Mouse (Mus musculus) lung, adult 2 months (tissue): Measurements from ENCODE around the gene Ptgr2. TPM values are rescaled to one million over a fixed set of nuclear protein-coding genes. Genes with fewer than 3 reads are reported as not detected.
"Not testable (repeated sequence)": the region's sequence is repeated elsewhere in the genome, so short reads cannot be mapped to it uniquely, and the experiment has no call there.

ENCODE experiments used
- DNase-seq: peaks from one replicate; pipeline ENCODE4 v3.0.0; 2022
- H3K4me1 ChIP-seq: fragments of 200-500 bp; 2 replicates; pipeline ENCODE4 v1.6.1; 2011; ENCODE audit warnings: low read length; ENCODE audit not compliant: control insufficient read depth, insufficient read depth
- H3K4me3 ChIP-seq: fragments of 200-500 bp; replicated peaks from 2 replicates; pipeline ENCODE3; 2011; ENCODE audit warnings: low read depth, mild to moderate bottlenecking, control low read depth, low read length; ENCODE audit errors: extremely low read depth
- CTCF ChIP-seq: fragments of 200-500 bp; IDR thresholded peaks from 2 replicates; pipeline ENCODE4 v1.5.1; 2011; ENCODE audit warnings: mild to moderate bottlenecking, low read length, control low read depth; ENCODE audit not compliant: insufficient read depth
- POLR2A ChIP-seq: fragments of 200-500 bp; IDR thresholded peaks from 2 replicates; pipeline ENCODE4 v1.6.1; 2011; ENCODE audit warnings: low read depth, mild to moderate bottlenecking, control low read depth, low read length, borderline replicate concordance; ENCODE audit errors: extremely low read depth
- WGBS: fragments of 180-500 bp; shearing (Covaris S2); methylation state at CpG from one replicate; pipeline ENCODE4 v1.1.7; 2018; 5-methylcytosine and 5-hydroxymethylcytosine counted together
- polyA plus RNA-seq: library from polyadenylated mRNA; depleted of rRNA; stranded (reverse); fragments of >200 nt; gene quantifications from 2 replicates; pipeline ENCODE4 v1.2.3, GENCODE M21; 2012; rRNA removed

Ptgr2 gene
- 7.3 and 14.5 TPM in 2 replicates for polyA plus RNA-seq

DNA sequence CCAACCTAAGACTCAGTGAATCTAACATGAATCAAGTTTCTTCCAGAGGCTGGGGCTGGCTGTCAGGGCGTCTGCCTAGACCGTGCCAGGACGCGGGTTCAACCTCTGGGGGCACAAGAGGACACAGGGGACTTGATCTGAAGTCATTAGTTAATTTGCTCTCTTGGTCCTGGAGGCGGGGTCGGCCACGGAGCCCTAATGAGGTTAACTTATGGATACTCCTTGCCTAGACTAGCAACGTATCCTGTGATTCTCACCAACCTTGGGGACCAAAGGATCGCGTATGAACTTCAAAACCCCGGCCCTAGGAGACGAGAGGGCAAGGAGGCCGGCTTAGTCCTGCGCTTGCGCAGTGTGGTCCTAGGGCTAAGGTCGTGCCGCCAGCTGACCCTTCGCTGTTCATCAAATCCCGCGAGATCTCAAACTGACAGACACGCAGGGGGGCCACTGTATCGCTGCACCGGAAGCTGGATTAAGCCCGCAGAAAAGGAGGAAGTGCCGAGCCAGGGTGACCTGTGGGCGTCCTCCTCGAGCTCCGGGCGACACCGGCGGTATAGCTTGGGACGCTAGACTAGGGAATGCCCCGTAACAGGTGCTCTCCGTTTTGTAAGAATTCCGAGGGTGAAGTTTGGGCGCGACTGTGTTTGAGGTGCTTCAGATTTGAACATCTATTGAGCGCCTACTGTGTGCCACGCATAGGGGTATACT is at the start of gene Ptgr2:
Gene Ptgr2 (plus strand): TSS at position 348 of the 708 bp plus-strand sequence.
- peak within 1 kb of the TSS; percentile 91 for H3K4me3 ChIP-seq
- DNase-seq: peak; percentile 88
- WGBS: under 1% methylated on average over 39 of the region's 39 CpGs
- TF ChIP-seq CTCF: no peak
- peak; percentile 95 for TF ChIP-seq POLR2A
- peaks cover 12% of the 10 kb centered on the region for H3K4me1 ChIP-seq

DNA sequence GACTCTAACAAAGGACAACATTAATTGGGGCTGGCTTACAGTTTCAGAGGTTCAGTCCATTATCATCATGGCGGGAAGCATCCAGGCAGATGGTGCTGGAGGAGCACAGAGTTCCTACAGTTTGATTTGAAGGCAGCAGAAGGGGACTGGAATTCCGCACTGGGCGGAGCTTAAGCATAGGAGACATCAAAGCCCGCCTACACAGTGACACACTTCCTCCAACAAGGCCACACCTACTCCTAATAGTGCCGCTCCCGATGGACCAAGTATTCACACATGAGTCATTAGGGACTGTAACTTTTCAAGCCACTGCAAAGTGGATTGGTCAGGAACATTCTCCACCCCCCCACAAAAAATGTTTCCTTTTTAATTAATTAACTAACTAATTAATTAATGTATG is 49.5 kb upstream of the Ptgr2 start:
- WGBS: 92% methylated on average over 6 of the region's 6 CpGs
- TF ChIP-seq CTCF: no peak
- TF ChIP-seq POLR2A: no peak
- Histone ChIP-seq H3K4me3 (no peak overlapping the region), H3K4me1 (no peaks in the 10 kb centered on the region)
- DNase-seq: no peak

DNA sequence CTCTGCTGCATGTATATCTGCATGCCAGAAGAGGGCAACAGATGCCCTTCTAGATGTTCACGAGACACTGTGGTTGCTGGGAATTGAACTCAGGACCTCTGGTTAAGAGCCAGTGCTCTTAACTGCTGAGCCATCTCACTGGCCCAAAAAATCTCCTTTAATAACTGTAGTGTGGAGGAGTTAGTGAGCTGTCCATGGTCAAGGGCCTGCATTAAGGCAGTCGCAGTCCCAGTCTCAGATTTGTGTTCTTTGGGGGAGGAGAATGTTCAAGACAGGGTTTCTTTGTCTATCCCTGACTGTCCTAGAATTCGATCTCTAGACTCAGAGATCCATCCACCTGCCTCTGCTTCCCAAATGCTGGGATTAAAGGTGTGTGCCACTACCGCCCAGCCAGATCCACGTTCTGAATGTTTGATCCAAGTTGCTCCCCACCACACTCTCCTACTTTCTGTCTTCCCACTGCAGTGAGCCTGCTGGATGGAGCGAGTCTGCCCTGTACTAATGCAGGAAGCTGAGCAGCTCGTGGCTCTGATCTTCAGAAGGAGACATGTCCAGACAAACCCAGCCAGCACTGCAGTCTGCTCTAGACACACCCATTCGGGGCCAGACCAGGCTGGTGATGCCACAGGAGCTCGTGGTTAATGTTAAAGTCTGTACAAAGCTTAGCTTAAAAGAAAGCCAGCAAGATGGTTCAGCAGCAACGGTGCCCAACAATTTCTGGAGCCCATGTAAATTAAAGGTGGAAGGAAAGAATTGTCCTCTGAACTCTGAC is 48.9 kb upstream of the Ptgr2 start:
- H3K4me1 ChIP-seq: no peaks in the 10 kb centered on the region
- DNase-seq: no peak
- WGBS: 78% methylated on average over 10 of the region's 10 CpGs
- TF ChIP-seq CTCF (no peak), POLR2A (no peak)
- H3K4me3 ChIP-seq: no peak overlapping the region

DNA sequence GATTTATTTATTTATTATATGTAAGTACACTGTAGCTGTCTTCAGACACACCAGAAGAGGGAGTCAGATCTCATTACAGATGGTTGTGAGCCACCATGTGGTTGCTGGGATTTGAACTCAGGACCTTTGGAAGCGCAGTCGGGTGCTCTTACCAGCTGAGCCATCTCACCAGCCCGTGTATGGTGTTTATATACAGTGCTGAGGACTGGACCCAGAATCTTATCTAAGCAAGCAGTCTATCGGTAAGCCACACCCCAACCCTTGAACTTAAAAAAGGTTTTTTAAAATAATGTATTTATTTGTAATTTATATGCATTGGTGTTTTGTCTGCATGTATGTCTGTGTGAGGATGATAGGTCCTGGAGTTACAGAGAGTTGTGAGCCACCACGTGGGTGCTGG is 48.0 kb upstream of the Ptgr2 start:
- WGBS: 84% methylated on average over 5 of the region's 5 CpGs

DNA sequence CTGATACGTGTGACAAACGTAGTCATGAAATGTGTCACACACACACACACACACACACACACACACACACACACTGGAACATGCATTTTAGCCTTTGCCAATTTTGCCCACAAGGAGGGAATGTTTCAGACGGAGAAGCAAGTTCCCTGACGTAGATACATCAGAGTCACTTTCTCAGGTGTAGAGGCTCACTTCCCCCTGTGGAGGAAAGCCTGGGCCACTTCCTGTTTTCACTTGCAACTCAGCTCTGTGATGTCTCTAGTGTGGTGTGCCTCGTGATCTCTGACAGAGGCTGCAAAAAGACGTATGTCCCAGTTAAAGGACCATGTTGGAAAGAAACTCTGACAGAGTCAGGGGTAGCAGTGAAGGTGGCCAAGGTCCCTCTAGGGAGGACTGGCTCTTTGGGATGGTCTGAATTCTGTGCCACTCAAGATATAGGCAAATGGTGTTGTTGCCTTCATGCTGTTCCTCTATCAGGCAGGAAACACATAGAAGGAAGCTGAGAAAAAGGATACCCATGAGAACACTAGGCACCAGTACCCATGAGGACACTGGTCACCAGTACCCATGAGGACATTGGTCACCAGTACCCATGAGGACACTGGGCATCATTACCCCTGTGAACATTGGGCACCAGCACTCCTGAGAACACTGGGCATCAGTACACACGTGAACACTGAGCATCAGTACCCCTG is 41.8 kb upstream of the Ptgr2 start:
- 69% methylated on average over 7 of the region's 7 CpGs for WGBS
- H3K4me1 ChIP-seq: no peaks in the 10 kb centered on the region
- no peak for DNase-seq
- H3K4me3 ChIP-seq: no peak overlapping the region
- TF ChIP-seq CTCF (no peak), POLR2A (no peak)

More for the DNA sequence above, 48.0 kb upstream of the Ptgr2 start:
- not testable (repeated sequence) for H3K4me1 ChIP-seq, H3K4me3 ChIP-seq, DNase-seq

DNA sequence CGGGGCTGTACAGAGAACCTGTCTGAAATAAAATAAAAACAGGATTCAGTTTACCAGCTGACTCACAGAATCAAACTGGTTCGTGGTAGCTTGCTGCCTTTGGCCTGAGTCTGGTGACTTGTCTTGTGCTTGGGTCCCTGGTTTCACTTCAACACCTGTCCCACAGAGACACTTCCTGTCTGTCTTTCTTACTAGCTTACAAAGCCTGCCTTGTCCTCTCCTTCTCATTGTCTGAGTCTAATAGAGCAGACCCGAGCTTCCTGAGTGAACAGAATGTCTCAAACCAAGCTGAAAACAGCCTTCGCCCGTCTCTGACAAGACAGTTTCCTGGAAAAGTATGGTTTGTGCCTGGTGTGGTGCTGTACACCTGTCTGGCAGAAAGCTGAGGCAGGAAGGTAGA is 39.3 kb upstream of the Ptgr2 start:
- no peak for TF ChIP-seq POLR2A
- no peak for TF ChIP-seq CTCF
- 63% methylated on average over 5 of the region's 5 CpGs for WGBS
- DNase-seq: no peak

DNA sequence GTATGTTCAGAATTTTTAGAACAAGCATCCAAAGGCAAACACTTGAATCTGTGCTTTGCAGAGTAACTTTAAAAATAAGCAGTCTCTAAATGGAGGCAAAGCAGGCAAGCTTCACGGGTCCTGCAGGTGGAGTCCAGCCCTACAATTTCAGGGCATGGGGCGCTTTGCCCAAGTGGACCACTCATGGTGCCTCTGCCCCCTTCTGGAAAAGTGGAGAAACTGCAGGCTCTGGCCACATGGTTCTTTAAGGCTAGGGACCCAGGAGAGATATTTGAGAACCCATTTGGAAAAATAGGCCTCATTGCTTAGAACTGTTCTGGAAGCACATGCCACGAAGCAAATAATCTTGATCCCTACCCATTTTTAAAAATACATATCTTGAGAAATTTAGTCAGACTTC is 35.8 kb upstream of the Ptgr2 start:
- H3K4me3 ChIP-seq: no peak overlapping the region
- peak; percentile 90 for TF ChIP-seq CTCF
- TF ChIP-seq POLR2A: no peak
- WGBS: 12% methylated on average over 3 of the region's 3 CpGs
- H3K4me1 ChIP-seq: no peaks in the 10 kb centered on the region
- DNase-seq: peak; percentile 65

More for the DNA sequence above, 39.3 kb upstream of the Ptgr2 start:
- H3K4me1 ChIP-seq: no peaks in the 10 kb centered on the region
- no peak overlapping the region for H3K4me3 ChIP-seq

DNA sequence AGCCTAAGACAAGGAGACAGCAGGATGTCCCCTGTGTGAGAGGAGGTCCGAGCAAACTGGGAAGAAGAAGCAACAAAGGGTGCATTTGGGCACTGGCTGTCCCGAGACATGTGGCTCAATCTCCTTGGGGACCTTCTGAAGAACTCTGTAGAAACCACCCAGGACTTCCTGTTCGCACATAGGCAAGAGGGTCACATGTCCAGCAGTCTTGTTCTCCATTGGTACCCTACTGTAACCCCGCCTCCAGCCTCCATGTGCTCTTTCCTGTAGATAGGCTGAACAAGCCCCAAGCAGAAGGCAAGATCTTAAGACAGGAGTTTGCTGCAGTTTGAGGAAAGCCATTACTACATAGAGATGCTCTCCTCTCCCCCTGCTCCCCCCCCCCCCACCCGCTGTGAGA is 32.2 kb upstream of the Ptgr2 start:
- no peak for DNase-seq
- TF ChIP-seq CTCF (no peak), POLR2A (no peak)
- Histone ChIP-seq H3K4me3 (no peak overlapping the region), H3K4me1 (no peaks in the 10 kb centered on the region)
- WGBS: 82% methylated on average over 5 of the region's 5 CpGs

DNA sequence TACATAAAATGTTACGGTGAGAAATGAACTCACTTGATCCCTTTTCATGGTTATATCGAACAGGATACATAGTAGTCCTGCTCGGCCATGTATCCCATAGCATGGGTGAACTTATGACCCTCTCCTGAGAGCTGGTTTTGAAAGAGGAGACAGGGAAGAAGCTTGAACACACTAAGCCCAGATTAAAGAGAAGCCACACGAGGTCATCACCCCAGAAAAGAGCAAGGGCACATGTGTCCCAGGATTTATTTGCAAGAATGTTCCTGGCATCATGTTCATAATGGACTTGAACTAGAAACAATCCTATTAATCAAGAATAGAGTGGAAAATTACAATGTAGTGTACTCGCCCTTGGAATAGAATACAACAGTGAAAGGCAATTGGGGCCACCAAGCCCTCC is 30.1 kb upstream of the Ptgr2 start:
- WGBS: 73% methylated on average over 5 of the region's 5 CpGs
- no peak for DNase-seq

More for the DNA sequence above, 30.1 kb upstream of the Ptgr2 start:
- Histone ChIP-seq H3K4me1 (no peaks in the 10 kb centered on the region), H3K4me3 (no peak overlapping the region)
- TF ChIP-seq CTCF: no peak
- TF ChIP-seq POLR2A: no peak
